Mouse (Mus musculus) CH12F3 (cell line): ENCODE results near the gene Prl3d1.
"Not testable (repeated sequence)": the region's sequence is repeated elsewhere in the genome, so short reads cannot be mapped to it uniquely, and the experiment has no call there.

Source experiments
- in situ Hi-C: fragments of 300-500 bp; cut with MboI; formaldehyde crosslinking; loops from 2 replicates; pipeline ENCODE4 v1.14.3; 2020; ENCODE audit warnings: low sequenced_read_pairs

Gene Prl3d1

GRCm38 (mm10) chr13:27093890-27094289 lies at the start of gene Prl3d1:
Gene Prl3d1, plus strand, starts transcription at chr13:27094190.
- in situ Hi-C loops = not testable (repeated sequence)

GRCm38 (mm10) chr13:27057270-27057669 lies 36.7 kb upstream of the Prl3d1 start, which contains the start of gene Prl:
Gene Prl, plus strand, starts transcription at chr13:27057570.
- in situ Hi-C loops = no loop called here

GRCm38 (mm10) chr13:27059177-27059576 lies 34.8 kb upstream of the Prl3d1 start:
- in situ Hi-C loops = no loop called here

- in situ Hi-C loops = not testable (repeated sequence)
Observed at GRCm38 (mm10) chr13:27121398-27121797, 27.4 kb downstream of the Prl3d1 start, which contains the start of gene Prl3d2. Gene Prl3d2, plus strand, starts transcription at chr13:27121698.

- in situ Hi-C loops = no loop called here
Observed at GRCm38 (mm10) chr13:27148264-27148663, 54.3 kb downstream of the Prl3d1 start.
